Mouse (Mus musculus): ENCODE measurements around the gene Klhl8.

DNA sequence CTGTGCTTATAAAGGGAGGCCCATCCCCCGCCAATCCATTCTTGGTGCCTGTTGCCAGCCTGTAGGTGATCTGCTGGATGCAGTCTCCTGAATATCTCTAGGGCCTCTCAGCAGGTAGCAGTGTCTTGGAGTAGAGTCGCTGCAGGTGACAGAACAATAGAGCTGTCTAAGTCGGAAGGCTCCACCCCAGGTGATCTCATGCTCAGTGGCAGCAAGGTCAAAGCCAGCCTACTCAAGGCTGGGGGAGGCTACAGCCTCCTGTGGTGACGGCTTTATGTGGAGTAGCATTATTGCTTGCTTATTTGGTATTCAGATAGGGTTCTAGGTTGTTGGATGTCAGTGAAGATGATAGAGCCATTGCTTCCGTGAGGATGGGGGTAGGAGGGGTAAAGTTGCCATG is 97.8 kb downstream of the Klhl8 start:
- TF ChIP-seq CTCF (IDR thresholded peaks at IDR 0.05; ENCODE audit: insufficient read depth, low read depth, low read length) (no peak), POLR2A (IDR thresholded peaks at IDR 0.05; ENCODE audit: insufficient read depth, low read depth, low read length) (no peak)
